Mouse (Mus musculus): ENCODE measurements around the gene Mark3.

- no peak for TF ChIP-seq EP300 (IDR thresholded peaks at IDR 0.05; ENCODE audit: low read depth)
- TF ChIP-seq CTCF (IDR thresholded peaks at IDR 0.05; ENCODE audit: low read depth), result no peak
Observed at GRCm38 (mm10) chr12:111660628-111661027, 86.3 kb downstream of the Mark3 start.

Data from liver, embryonic 14.5 days (tissue).